Mouse (Mus musculus): ENCODE measurements around the gene Gpr135.
"Not testable (repeated sequence)": the region's sequence is repeated elsewhere in the genome, so short reads cannot be mapped to it uniquely, and the experiment has no call there.

DNA sequence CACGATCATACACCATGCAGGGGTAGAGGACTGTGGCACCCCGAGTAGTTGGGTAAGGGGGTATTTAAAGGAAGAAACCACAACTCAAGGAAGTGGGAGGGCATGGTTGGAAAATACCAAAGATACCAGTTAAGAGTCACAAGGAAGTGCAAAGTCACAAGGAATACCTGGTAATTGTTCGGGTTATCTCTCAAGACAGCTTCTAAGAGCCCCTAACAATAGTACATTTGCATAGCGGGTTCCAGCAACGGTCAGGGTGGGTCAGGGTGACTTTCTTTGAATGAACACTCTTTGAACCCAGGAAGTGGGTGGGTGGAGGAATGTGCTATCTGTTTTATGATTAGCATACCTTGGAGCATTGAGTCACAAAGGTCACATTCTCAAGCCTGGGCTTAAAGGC, 20.8 kb downstream of the Gpr135 start:
- not testable (repeated sequence) for TF ChIP-seq POLR2A (IDR thresholded peaks at IDR 0.05; ENCODE audit: borderline replicate concordance, control insufficient read depth, low read depth, low read length); CTCF (IDR thresholded peaks at IDR 0.05; ENCODE audit: control insufficient read depth, insufficient read depth, low read length)

Data from bone marrow, adult 2 months (tissue).